Mouse (Mus musculus): ENCODE results near the gene Ptpdc1. TPM values are rescaled to one million over a fixed set of nuclear protein-coding genes. Genes with fewer than 3 reads are reported as not detected.

Gene Ptpdc1
- polyA plus RNA-seq, 1 experiment from 2014 or later: 16.9 TPM

DNA sequence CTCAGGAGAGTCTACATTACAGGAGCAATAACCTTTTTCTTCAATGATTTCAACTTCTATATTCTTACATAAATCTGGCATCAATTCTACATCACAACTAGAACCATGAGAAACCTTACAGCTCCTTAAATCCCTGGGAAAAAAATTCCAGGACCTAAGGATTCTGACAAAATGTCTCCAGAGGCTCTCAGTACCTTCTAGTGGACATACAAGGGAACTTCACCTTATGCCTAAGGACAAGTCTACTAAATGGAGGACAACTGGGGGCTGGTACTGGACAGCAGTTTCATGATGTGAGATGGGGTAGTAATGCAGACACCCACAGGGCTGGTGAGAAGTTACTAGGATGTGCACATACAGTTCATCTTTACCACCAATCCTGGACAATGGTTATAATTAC lies 34.7 kb downstream of the Ptpdc1 start:
- no peaks in the 10 kb centered on the region for H3K27me3 ChIP-seq (ENCODE audit: control insufficient read depth, insufficient read depth, low read length)
- H3K4me3 ChIP-seq (ENCODE audit: low read depth, low read length): no peak overlapping the region
- H3K4me1 ChIP-seq (ENCODE audit: control insufficient read depth, insufficient read depth, low read length): no peaks in the 10 kb centered on the region
- ATAC-seq (replicated peaks; ENCODE audit: insufficient number of reproducible peaks, low FRiP score, low TSS enrichment, low read depth) (no peak), DNase-seq (ENCODE audit: low spot score) (no peak)
- no peaks in the 10 kb centered on the region; the same call in 1 of the 2 replicates for H3K36me3 ChIP-seq (replicated peaks; ENCODE audit: control insufficient read depth, insufficient read depth, low read depth, low read length)
- H3K9ac ChIP-seq (replicated peaks; ENCODE audit: low read length): no peak overlapping the region
- H3K4me2 ChIP-seq (ENCODE audit: low read depth, low read length): no peak overlapping the region
- H3K27ac ChIP-seq (replicated peaks; ENCODE audit: low read depth, low read length): no peak overlapping the region
- no peaks in the 10 kb centered on the region for H3K9me3 ChIP-seq (replicated peaks; ENCODE audit: control insufficient read depth, low read length)

DNA sequence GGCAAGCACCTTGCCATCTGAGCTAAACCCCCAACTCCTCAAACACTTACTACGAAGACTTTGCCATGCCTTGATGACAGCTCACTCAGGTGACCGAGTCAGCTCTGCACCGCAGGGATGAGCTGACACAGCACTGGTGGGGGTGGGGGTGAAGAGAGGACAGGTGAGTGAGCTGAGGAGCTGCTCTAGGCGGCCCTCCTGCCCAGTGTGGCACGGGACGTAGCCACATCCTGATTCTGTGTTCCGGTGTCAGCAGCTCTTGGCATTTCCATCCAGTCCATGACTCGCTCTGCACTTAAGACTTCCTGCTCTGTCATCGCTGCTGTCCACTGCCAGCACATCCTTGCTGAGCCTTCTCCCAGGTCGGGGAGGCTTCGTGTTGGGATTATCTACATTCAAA lies 38.1 kb downstream of the Ptpdc1 start:
- no peaks in the 10 kb centered on the region for H3K27me3 ChIP-seq (ENCODE audit: control insufficient read depth, insufficient read depth, low read length)
- WGBS: 86% methylated on average over 11 of the region's 11 CpGs
- ATAC-seq (replicated peaks; ENCODE audit: insufficient number of reproducible peaks, low FRiP score, low TSS enrichment, low read depth) (no peak), DNase-seq (ENCODE audit: low spot score) (no peak)
- no peak overlapping the region for H3K4me2 ChIP-seq (ENCODE audit: low read depth, low read length)
- no peak overlapping the region for H3K9ac ChIP-seq (replicated peaks; ENCODE audit: low read length)
- no peaks in the 10 kb centered on the region for H3K9me3 ChIP-seq (replicated peaks; ENCODE audit: control insufficient read depth, low read length)
- no peaks in the 10 kb centered on the region; the same call in 1 of the 2 replicates for H3K36me3 ChIP-seq (replicated peaks; ENCODE audit: control insufficient read depth, insufficient read depth, low read depth, low read length)
- H3K4me3 ChIP-seq (ENCODE audit: low read depth, low read length): no peak overlapping the region
- no peak overlapping the region for H3K27ac ChIP-seq (replicated peaks; ENCODE audit: low read depth, low read length)
- H3K4me1 ChIP-seq (ENCODE audit: control insufficient read depth, insufficient read depth, low read length): no peaks in the 10 kb centered on the region

DNA sequence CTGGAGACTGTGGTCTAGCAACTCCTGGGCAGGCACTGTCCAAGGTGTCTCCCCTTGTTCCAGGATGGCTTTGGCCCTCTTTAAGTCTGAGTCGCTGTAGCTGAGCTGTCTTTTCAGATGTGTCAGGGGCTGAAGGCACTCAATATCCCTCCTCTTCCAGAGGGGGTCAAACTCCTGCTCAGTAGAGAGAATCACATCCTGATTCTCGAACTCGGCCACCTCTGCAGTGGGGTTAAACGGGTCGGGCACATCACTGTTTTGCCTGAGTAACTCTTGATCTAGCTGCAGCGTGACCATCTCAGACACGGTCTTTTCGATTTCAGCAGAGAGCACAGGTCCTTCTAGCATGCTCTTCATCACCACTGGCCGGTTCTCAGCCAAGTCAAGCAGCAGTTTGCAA lies 39.0 kb downstream of the Ptpdc1 start:
- ATAC-seq (replicated peaks; ENCODE audit: insufficient number of reproducible peaks, low FRiP score, low TSS enrichment, low read depth) (no peak), DNase-seq (ENCODE audit: low spot score) (no peak)
- no peak overlapping the region for H3K9ac ChIP-seq (replicated peaks; ENCODE audit: low read length)
- H3K4me3 ChIP-seq (ENCODE audit: low read depth, low read length): no peak overlapping the region
- no peaks in the 10 kb centered on the region for H3K4me1 ChIP-seq (ENCODE audit: control insufficient read depth, insufficient read depth, low read length)
- no peak overlapping the region for H3K27ac ChIP-seq (replicated peaks; ENCODE audit: low read depth, low read length)
- no peaks in the 10 kb centered on the region for H3K9me3 ChIP-seq (replicated peaks; ENCODE audit: control insufficient read depth, low read length)
- no peak overlapping the region for H3K4me2 ChIP-seq (ENCODE audit: low read depth, low read length)
- H3K27me3 ChIP-seq (ENCODE audit: control insufficient read depth, insufficient read depth, low read length): no peaks in the 10 kb centered on the region
- WGBS: 88% methylated on average over 9 of the region's 9 CpGs
- H3K36me3 ChIP-seq (replicated peaks; ENCODE audit: control insufficient read depth, insufficient read depth, low read depth, low read length): no peaks in the 10 kb centered on the region; the same call in 1 of the 2 replicates

DNA sequence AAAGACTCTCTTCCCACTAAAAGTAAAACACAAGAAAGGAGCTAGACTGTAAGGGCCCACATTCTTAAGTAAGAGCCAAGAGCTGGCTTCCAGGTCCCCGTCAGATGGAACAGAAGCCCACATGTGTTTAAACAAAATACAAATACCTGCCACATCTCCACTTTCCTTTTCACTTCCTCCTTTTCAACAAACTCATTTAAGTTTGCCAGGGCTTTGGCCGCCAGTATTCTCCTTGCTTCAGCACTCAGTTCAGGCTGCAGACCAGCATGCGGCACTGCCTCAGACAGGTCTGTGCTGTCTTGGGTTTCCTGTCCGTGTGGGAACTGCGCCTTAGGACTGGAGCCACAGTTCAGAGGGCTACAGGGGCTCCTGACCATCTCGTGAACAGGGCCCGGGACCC lies 39.7 kb downstream of the Ptpdc1 start:
- Histone ChIP-seq H3K9ac (replicated peaks; ENCODE audit: low read length) (no peak overlapping the region), H3K4me2 (ENCODE audit: low read depth, low read length) (no peak overlapping the region), H3K27ac (replicated peaks; ENCODE audit: low read depth, low read length) (no peak overlapping the region), H3K9me3 (replicated peaks; ENCODE audit: control insufficient read depth, low read length) (no peaks in the 10 kb centered on the region), H3K4me1 (ENCODE audit: control insufficient read depth, insufficient read depth, low read length) (no peaks in the 10 kb centered on the region), H3K36me3 (replicated peaks; ENCODE audit: control insufficient read depth, insufficient read depth, low read depth, low read length) (no peaks in the 10 kb centered on the region; the same call in 1 of the 2 replicates), H3K27me3 (ENCODE audit: control insufficient read depth, insufficient read depth, low read length) (no peaks in the 10 kb centered on the region), H3K4me3 (ENCODE audit: low read depth, low read length) (no peak overlapping the region)
- WGBS: 83% methylated on average over 7 of the region's 7 CpGs
- DNase-seq (ENCODE audit: low spot score) (no peak), ATAC-seq (replicated peaks; ENCODE audit: insufficient number of reproducible peaks, low FRiP score, low TSS enrichment, low read depth) (no peak)

DNA sequence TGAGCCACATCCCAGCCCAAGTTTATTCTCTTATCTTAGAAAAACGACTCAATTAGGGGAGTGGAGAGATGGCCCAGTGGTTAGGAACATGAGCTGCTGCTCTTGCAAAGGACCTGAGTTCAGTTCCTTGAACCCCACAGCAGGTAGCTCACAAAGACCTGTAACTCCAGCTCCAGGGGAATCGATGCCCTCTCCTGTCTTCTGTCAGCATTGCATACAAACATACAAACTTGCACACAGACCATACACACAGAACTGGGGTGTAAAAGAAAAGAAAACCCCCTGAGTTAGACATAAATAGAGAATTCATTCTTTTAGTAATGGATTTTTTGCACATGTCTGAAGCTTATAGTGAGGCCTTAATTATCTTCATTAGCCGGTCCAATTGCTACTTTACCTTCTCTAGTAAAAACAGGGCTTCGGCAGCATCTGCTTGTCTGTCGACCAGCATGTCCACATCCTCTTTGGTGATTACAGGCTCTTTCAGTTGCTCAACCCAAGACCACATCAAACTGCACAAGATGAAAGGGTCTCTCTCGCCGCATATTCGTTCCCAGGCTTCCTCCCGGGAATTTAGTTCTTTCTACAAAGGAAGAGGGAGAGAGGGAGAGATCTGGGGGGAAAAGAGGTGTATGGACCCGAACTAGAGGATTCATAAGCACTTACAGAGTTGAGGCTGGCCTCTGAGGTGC lies 42.6 kb downstream of the Ptpdc1 start:
- Histone ChIP-seq H3K36me3 (replicated peaks; ENCODE audit: control insufficient read depth, insufficient read depth, low read depth, low read length) (no peaks in the 10 kb centered on the region; the same call in 1 of the 2 replicates), H3K4me3 (ENCODE audit: low read depth, low read length) (no peak overlapping the region), H3K27ac (replicated peaks; ENCODE audit: low read depth, low read length) (no peak overlapping the region), H3K9ac (replicated peaks; ENCODE audit: low read length) (no peak overlapping the region), H3K4me2 (ENCODE audit: low read depth, low read length) (no peak overlapping the region), H3K9me3 (replicated peaks; ENCODE audit: control insufficient read depth, low read length) (no peaks in the 10 kb centered on the region), H3K27me3 (ENCODE audit: control insufficient read depth, insufficient read depth, low read length) (no peaks in the 10 kb centered on the region), H3K4me1 (ENCODE audit: control insufficient read depth, insufficient read depth, low read length) (no peaks in the 10 kb centered on the region)
- ATAC-seq (replicated peaks; ENCODE audit: insufficient number of reproducible peaks, low FRiP score, low TSS enrichment, low read depth) (no peak), DNase-seq (ENCODE audit: low spot score) (no peak)
- 77% methylated on average over 10 of the region's 10 CpGs for WGBS

DNA sequence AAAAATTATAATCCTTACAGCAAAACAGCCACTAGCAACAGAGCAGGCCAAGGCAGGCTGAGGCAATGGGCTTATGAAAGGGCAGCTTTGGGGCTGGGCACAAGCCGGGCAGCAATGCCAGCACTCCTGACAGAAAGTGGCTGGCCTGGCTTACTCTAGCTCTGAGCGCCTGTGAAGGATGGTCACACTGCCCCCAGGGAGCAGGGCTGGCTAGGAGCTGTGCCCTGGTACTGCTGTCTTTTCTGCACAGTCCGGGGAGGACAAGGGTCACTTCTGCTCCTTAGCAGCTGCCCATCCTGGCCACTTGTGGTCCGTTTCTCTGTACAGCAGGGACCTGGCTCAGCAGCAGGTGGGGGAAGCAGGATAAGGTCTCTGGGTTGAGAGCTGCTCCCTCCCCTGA lies 46.8 kb downstream of the Ptpdc1 start:
- Histone ChIP-seq H3K9me3 (replicated peaks; ENCODE audit: control insufficient read depth, low read length) (no peaks in the 10 kb centered on the region), H3K4me1 (ENCODE audit: control insufficient read depth, insufficient read depth, low read length) (no peaks in the 10 kb centered on the region), H3K36me3 (replicated peaks; ENCODE audit: control insufficient read depth, insufficient read depth, low read depth, low read length) (no peaks in the 10 kb centered on the region), H3K4me2 (ENCODE audit: low read depth, low read length) (no peak overlapping the region), H3K27me3 (ENCODE audit: control insufficient read depth, insufficient read depth, low read length) (no peaks in the 10 kb centered on the region), H3K27ac (replicated peaks; ENCODE audit: low read depth, low read length) (no peak overlapping the region), H3K4me3 (ENCODE audit: low read depth, low read length) (no peak overlapping the region), H3K9ac (replicated peaks; ENCODE audit: low read length) (no peak overlapping the region)
- no peak for ATAC-seq (replicated peaks; ENCODE audit: insufficient number of reproducible peaks, low FRiP score, low TSS enrichment, low read depth)
- 69% methylated on average over 4 of the region's 4 CpGs for WGBS
- no peak for DNase-seq (ENCODE audit: low spot score)

DNA sequence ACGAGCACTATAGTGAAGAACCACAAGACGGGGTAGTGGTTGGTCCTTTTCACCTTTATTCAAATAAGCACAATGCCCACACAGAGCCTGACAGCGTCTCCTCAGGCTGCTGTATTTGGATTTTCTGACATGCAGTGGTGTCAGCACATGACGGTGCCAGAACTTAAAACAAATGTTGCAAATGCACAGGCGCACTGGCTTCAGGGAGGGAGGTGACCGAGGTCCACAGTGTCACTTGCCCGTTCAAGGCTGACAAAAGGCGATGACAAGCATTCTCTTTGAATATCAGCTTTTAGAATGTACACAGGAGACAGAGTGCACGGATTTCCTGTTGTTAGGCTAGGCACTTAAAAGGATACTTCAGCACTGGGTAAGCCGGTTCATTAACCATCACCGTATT lies 47.6 kb downstream of the Ptpdc1 start:
- ATAC-seq (replicated peaks; ENCODE audit: insufficient number of reproducible peaks, low FRiP score, low TSS enrichment, low read depth): no peak
- no peak for DNase-seq (ENCODE audit: low spot score)
- Histone ChIP-seq H3K9me3 (replicated peaks; ENCODE audit: control insufficient read depth, low read length) (no peaks in the 10 kb centered on the region), H3K4me1 (ENCODE audit: control insufficient read depth, insufficient read depth, low read length) (no peaks in the 10 kb centered on the region), H3K4me2 (ENCODE audit: low read depth, low read length) (no peak overlapping the region), H3K27me3 (ENCODE audit: control insufficient read depth, insufficient read depth, low read length) (no peaks in the 10 kb centered on the region), H3K27ac (replicated peaks; ENCODE audit: low read depth, low read length) (no peak overlapping the region), H3K9ac (replicated peaks; ENCODE audit: low read length) (no peak overlapping the region), H3K36me3 (replicated peaks; ENCODE audit: control insufficient read depth, insufficient read depth, low read depth, low read length) (no peaks in the 10 kb centered on the region), H3K4me3 (ENCODE audit: low read depth, low read length) (no peak overlapping the region)
- WGBS: 67% methylated on average over 11 of the region's 11 CpGs

DNA sequence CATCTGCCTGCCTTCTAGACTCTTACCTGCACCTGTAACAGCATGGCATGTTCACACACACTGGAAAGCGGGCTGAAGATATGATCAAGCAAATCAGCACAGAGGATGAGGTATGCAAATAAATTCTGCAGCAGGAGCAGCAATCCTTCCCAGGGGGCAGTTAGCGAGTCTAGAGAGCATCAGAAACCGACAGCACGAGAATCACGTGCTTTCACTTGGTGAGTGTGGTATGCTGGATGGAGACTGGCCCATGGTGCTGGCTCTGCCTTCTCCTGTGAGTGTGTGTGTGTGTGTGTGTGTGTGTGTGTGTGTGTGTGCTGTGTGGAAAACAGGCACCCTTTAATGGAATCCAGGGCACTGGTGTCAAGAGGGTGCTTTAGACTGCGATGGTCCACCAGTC lies 48.5 kb downstream of the Ptpdc1 start:
- WGBS: 78% methylated on average over 6 of the region's 6 CpGs
- Histone ChIP-seq H3K4me2 (ENCODE audit: low read depth, low read length) (no peak overlapping the region), H3K9ac (replicated peaks; ENCODE audit: low read length) (no peak overlapping the region), H3K4me3 (ENCODE audit: low read depth, low read length) (no peak overlapping the region), H3K27ac (replicated peaks; ENCODE audit: low read depth, low read length) (no peak overlapping the region), H3K9me3 (replicated peaks; ENCODE audit: control insufficient read depth, low read length) (no peaks in the 10 kb centered on the region), H3K36me3 (replicated peaks; ENCODE audit: control insufficient read depth, insufficient read depth, low read depth, low read length) (no peaks in the 10 kb centered on the region), H3K27me3 (ENCODE audit: control insufficient read depth, insufficient read depth, low read length) (no peaks in the 10 kb centered on the region), H3K4me1 (ENCODE audit: control insufficient read depth, insufficient read depth, low read length) (no peaks in the 10 kb centered on the region)
- ATAC-seq (replicated peaks; ENCODE audit: insufficient number of reproducible peaks, low FRiP score, low TSS enrichment, low read depth) (no peak; the same call in 1 of the 2 replicates), DNase-seq (ENCODE audit: low spot score) (no peak)
